Mouse (Mus musculus): ENCODE measurements around the gene Rora.

Rora gene

GRCm38 (mm10) chr9:68756976-68757375 lies 103.4 kb downstream of the Rora start:
- in situ Hi-C loops (cut with MboI, MseI): no loop called here

- in situ Hi-C loops (cut with MboI, MseI): no loop called here
Measured at GRCm38 (mm10) chr9:68759324-68759723, 105.7 kb downstream of the Rora start.

- in situ Hi-C loops (cut with MboI, MseI): no loop called here
Measured at GRCm38 (mm10) chr9:68760329-68760728, 106.7 kb downstream of the Rora start.

GRCm38 (mm10) chr9:68760876-68761275 lies 107.3 kb downstream of the Rora start:
- in situ Hi-C loops (cut with MboI, MseI): no loop called here

- in situ Hi-C loops (cut with MboI, MseI): no loop called here
Measured at GRCm38 (mm10) chr9:68761672-68762071, 108.1 kb downstream of the Rora start.

- in situ Hi-C loops (cut with MboI, MseI): no loop called here
Measured at GRCm38 (mm10) chr9:68765595-68765994, 112.0 kb downstream of the Rora start.

- in situ Hi-C loops (cut with MboI, MseI): no loop called here
Measured at GRCm38 (mm10) chr9:68769638-68770037, 116.1 kb downstream of the Rora start.

- in situ Hi-C loops (cut with MboI, MseI): no loop called here
Measured at GRCm38 (mm10) chr9:68771383-68771782, 117.8 kb downstream of the Rora start.

GRCm38 (mm10) chr9:68773770-68774169 lies 120.2 kb downstream of the Rora start:
- in situ Hi-C loops (cut with MboI, MseI): no loop called here

GRCm38 (mm10) chr9:68782011-68782410 lies 128.4 kb downstream of the Rora start:
- in situ Hi-C loops (cut with MboI, MseI): no loop called here

- in situ Hi-C loops (cut with MboI, MseI): no loop called here
Measured at GRCm38 (mm10) chr9:68782604-68783003, 129.0 kb downstream of the Rora start.

GRCm38 (mm10) chr9:68783246-68783645 lies 129.7 kb downstream of the Rora start:
- in situ Hi-C loops (cut with MboI, MseI): no loop called here

GRCm38 (mm10) chr9:68786614-68787293 lies 133.2 kb downstream of the Rora start:
- in situ Hi-C loops (cut with MboI, MseI): no loop called here

GRCm38 (mm10) chr9:68787665-68788064 lies 134.1 kb downstream of the Rora start:
- in situ Hi-C loops (cut with MboI, MseI): no loop called here

GRCm38 (mm10) chr9:68790922-68791321 lies 137.3 kb downstream of the Rora start:
- in situ Hi-C loops (cut with MboI, MseI): no loop called here

- in situ Hi-C loops (cut with MboI, MseI): no loop called here
Measured at GRCm38 (mm10) chr9:68791982-68792540, 138.5 kb downstream of the Rora start.

- in situ Hi-C loops (cut with MboI, MseI): no loop called here
Measured at GRCm38 (mm10) chr9:68795314-68795713, 141.7 kb downstream of the Rora start.

- in situ Hi-C loops (cut with MboI, MseI): no loop called here
Measured at GRCm38 (mm10) chr9:68798221-68798620, 144.6 kb downstream of the Rora start.

- in situ Hi-C loops (cut with MboI, MseI): no loop called here
Measured at GRCm38 (mm10) chr9:68799065-68799464, 145.5 kb downstream of the Rora start.

- in situ Hi-C loops (cut with MboI, MseI): no loop called here
Measured at GRCm38 (mm10) chr9:68804229-68804628, 150.6 kb downstream of the Rora start.

- in situ Hi-C loops (cut with MboI, MseI): no loop called here
Measured at GRCm38 (mm10) chr9:68805776-68806175, 152.2 kb downstream of the Rora start.

GRCm38 (mm10) chr9:68807735-68808134 lies 154.1 kb downstream of the Rora start:
- in situ Hi-C loops (cut with MboI, MseI): no loop called here

GRCm38 (mm10) chr9:68809536-68809935 lies 155.9 kb downstream of the Rora start:
- in situ Hi-C loops (cut with MboI, MseI): no loop called here
